Mouse (Mus musculus) bone marrow macrophage, adult 2 months (primary cell): ENCODE results near the gene Sdk2.

Experiments
- CTCF ChIP-seq: IDR thresholded peaks from 2 replicates; pipeline ENCODE4 v1.5.1; 2012; ENCODE audit warnings: low read depth, mild to moderate bottlenecking, low read length, moderate library complexity
- POLR2A ChIP-seq: IDR thresholded peaks from 2 replicates; pipeline ENCODE4 v1.6.1; 2012; ENCODE audit warnings: mild to moderate bottlenecking, low read depth, low read length, borderline replicate concordance

DNA sequence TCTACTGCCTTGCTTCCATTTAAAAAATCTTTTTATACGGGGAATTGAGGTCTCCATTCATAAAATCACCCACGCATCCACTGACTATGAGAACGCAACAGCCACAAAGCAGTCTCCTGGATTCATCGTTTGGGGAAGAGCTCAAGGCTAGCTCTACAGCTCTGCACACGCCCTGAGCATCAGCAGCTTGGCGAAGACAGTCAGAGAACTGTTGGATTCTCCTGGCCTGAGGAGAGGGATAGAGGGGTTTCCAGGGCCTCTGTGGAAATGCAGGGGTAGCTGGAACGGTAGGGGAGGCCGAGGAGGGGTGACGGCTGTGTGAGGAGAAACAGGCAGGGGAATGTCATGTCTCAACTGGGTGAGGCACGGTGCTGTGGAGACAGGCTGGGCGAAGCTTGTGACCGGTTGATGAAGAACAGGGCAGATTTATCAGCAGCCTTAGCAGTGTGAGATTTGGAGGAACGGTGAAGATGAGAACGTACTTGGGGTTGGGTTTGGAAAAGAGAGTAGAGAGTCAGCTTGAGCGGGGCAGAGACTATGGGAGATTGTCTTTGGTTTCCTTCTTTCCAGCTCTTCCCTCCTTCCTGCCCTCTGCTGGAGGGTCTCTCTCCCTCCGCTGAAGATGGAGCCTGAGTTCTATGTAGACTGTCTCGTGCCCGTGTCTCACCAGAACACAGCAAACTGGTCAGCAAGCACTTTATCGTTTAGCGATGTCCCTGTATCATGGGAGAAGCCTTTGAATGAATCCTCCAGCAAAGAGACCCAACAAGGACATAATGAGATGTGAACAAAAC is 255.1 kb downstream of the Sdk2 start:
- TF ChIP-seq CTCF: no peak
- no peak for TF ChIP-seq POLR2A
